Mouse (Mus musculus): ENCODE data around the gene Exoc4.

The Exoc4 gene

GRCm38 (mm10) chr6:33310486-33310885, 61.6 kb downstream of the Exoc4 start:
- no peak for DNase-seq (ENCODE audit: low spot score)

- no peak for DNase-seq (ENCODE audit: low spot score)
Observed at GRCm38 (mm10) chr6:33322849-33323248, 74.0 kb downstream of the Exoc4 start.

GRCm38 (mm10) chr6:33323386-33323785, 74.5 kb downstream of the Exoc4 start:
- no peak for DNase-seq (ENCODE audit: low spot score)

GRCm38 (mm10) chr6:33328326-33328725, 79.4 kb downstream of the Exoc4 start:
- no peak for DNase-seq (ENCODE audit: low spot score)

- no peak for DNase-seq (ENCODE audit: low spot score)
Observed at GRCm38 (mm10) chr6:33347088-33347775, 98.3 kb downstream of the Exoc4 start.

GRCm38 (mm10) chr6:33361613-33362012, 112.7 kb downstream of the Exoc4 start:
- no peak for DNase-seq (ENCODE audit: low spot score)

- no peak for DNase-seq (ENCODE audit: low spot score)
Observed at GRCm38 (mm10) chr6:33380517-33380916, 131.6 kb downstream of the Exoc4 start.

- DNase-seq (ENCODE audit: low spot score) = no peak
Observed at GRCm38 (mm10) chr6:33382176-33382575, 133.3 kb downstream of the Exoc4 start.

GRCm38 (mm10) chr6:33392020-33392419, 143.1 kb downstream of the Exoc4 start:
- no peak for DNase-seq (ENCODE audit: low spot score)

GRCm38 (mm10) chr6:33399491-33399890, 150.6 kb downstream of the Exoc4 start:
- DNase-seq (ENCODE audit: low spot score) = no peak

- no peak for DNase-seq (ENCODE audit: low spot score)
Observed at GRCm38 (mm10) chr6:33401161-33401560, 152.3 kb downstream of the Exoc4 start.

- DNase-seq (ENCODE audit: low spot score) = no peak
Observed at GRCm38 (mm10) chr6:33405562-33406275, 156.8 kb downstream of the Exoc4 start.

- DNase-seq (ENCODE audit: low spot score) = no peak
Observed at GRCm38 (mm10) chr6:33409586-33409985, 160.7 kb downstream of the Exoc4 start.

GRCm38 (mm10) chr6:33425007-33425406, 176.1 kb downstream of the Exoc4 start:
- DNase-seq (ENCODE audit: low spot score) = no peak

GRCm38 (mm10) chr6:33431207-33431787, 182.4 kb downstream of the Exoc4 start:
- no peak for DNase-seq (ENCODE audit: low spot score)

- DNase-seq (ENCODE audit: low spot score) = no peak
Observed at GRCm38 (mm10) chr6:33440508-33440907, 191.6 kb downstream of the Exoc4 start.

GRCm38 (mm10) chr6:33453810-33454209, 204.9 kb downstream of the Exoc4 start:
- no peak for DNase-seq (ENCODE audit: low spot score)

- DNase-seq (ENCODE audit: low spot score) = no peak
Observed at GRCm38 (mm10) chr6:33454354-33454753, 205.5 kb downstream of the Exoc4 start.

- DNase-seq (ENCODE audit: low spot score) = no peak
Observed at GRCm38 (mm10) chr6:33455238-33455637, 206.4 kb downstream of the Exoc4 start.

- no peak for DNase-seq (ENCODE audit: low spot score)
Observed at GRCm38 (mm10) chr6:33464862-33465261, 216.0 kb downstream of the Exoc4 start.

- no peak for DNase-seq (ENCODE audit: low spot score)
Observed at GRCm38 (mm10) chr6:33465392-33465791, 216.5 kb downstream of the Exoc4 start.

GRCm38 (mm10) chr6:33466168-33466839, 217.4 kb downstream of the Exoc4 start:
- no peak for DNase-seq (ENCODE audit: low spot score)

- no peak for DNase-seq (ENCODE audit: low spot score)
Observed at GRCm38 (mm10) chr6:33468480-33468879, 219.6 kb downstream of the Exoc4 start.

All from ovary, postnatal 14 days (tissue).